Mouse (Mus musculus) heart, adult 9 months (tissue): ENCODE results near the gene Zbtb20.

Experiments
- DNase-seq, 2 experiments: peaks; one replicate each; pipeline ENCODE4 v3.0.0; 2022; ENCODE audit warnings: low spot score in 2 of 2

The Zbtb20 gene

DNA sequence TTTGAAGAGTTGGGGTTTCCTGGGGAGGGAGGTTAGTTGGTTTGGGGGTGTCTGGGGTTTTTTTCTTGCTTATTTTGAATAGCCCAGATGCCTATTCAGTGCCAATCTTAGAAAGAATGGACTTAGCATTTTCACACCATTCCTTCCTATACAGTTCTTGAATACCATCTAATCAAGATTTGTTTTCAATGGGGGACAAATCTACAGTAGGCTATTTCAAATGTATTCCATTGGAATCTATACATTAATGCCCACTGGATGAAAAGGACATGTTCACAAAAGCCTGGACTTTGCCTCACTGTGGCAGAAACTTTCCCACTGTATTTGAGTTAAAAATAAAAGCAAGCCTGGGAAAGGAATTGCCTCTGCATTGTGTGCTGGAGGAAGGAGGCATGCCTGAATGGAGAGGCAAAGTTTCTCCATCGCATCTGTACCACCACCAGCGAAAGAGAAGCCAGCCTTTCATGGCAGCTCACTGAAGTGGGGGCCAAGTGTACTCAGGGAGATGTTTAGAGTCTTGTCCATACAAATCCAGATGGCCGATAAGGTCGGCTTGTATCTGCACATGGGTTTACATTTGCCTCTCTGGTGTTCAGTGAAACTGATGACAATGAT, 728.8 kb downstream of the Zbtb20 start:
- no peak for DNase-seq

DNA sequence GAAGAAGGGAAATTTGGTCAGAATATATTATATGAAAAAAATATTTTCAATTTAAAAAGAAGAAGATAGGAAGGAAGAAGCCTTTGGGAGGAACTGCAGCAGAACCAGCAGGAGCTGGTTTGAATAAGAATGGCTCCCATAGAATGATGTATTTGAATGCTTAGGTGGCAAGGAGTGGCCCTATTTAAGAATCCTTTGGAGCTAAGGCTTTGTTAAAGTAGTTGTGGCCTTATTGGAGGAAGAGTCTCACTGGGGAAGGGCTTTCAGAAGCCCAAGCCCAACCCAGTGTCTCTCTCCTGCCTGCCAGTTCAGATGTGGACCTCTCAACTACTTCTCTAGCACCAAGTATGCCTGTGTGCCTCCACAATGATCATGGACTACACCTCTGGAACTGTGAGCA, 731.4 kb downstream of the Zbtb20 start:
- no peak for DNase-seq

DNA sequence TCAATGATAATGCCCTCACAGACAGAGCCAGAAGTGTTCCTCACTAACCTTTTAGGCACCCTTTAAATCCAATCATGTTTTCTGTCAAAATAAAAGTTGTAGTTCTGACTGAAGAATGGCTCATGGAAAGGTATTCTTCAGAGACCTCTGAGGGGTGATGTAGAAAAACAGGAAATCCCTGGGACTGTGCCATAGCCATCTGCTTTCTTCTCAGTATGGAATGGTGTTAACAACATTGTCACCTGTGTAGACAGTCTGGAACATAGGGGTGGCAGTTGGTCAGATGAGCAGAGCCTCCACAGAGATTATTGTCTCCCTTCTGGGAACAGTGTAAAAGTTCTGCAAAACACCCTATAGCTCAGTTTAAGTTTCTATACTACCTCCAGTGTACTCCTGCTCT, 732.4 kb downstream of the Zbtb20 start:
- no peak for DNase-seq

DNA sequence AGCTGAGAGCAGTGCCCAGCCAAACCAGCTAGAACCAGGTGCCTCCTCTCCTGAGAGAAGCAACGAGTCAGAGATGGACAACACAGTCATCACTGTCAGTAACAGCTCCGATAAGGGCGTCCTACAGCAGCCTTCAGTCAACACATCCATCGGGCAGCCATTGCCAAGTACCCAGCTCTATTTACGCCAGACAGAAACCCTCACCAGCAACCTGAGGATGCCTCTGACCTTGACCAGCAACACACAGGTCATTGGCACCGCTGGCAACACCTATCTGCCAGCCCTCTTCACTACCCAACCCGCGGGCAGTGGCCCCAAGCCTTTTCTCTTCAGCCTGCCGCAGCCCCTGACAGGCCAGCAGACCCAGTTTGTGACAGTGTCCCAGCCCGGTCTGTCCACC, 734.7 kb downstream of the Zbtb20 start:
- DNase-seq: peak; percentile 74 to 81

DNA sequence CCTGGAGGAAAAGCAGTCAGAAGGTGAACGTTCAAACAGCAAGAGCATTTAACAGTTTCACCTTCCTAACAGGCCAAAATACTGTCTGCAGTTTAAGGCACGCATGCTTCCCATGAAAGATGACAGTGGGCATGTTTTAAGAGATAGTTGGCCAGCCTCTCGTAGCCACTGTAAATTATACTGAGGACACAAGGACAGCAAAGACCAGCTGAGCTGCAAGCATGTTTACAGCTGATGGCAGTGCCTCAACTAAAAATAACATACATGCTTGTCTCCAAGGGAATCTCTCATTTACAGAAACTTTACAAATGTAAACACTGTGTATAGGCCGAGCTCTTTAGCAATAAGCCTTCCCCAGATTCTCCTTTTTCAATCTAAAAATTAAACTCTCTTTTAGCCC, 740.7 kb downstream of the Zbtb20 start:
- no peak for DNase-seq

DNA sequence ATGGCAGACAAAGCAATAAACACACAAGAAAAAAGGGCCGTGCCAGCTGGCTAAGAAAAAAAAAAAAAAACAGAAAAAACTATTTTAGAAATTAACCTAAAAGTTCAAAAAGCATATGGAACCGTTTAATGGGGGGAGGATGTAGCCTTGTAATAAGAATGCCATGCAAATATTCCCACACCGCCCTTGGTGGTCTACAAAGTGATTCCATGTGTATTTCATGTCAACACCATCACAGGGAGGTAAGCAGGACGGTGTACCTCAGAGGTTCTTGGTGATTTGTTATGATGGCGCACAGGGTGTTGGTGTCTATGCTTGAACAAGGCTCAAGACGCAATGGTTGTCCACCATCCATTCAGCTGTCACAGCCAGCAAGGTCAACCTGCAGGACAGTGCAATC, 741.7 kb downstream of the Zbtb20 start:
- DNase-seq: no peak

DNA sequence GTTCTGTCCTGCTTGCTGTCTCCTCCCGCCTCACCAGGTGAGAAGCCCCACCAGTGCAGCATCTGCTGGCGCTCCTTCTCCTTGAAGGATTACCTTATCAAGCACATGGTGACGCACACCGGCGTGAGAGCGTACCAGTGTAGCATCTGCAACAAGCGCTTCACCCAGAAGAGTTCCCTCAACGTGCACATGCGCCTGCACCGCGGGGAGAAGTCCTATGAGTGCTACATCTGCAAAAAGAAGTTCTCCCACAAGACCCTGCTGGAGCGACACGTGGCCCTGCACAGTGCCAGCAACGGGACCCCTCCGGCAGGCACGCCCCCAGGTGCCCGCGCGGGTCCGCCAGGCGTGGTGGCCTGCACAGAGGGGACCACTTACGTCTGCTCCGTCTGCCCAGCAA, 742.6 kb downstream of the Zbtb20 start:
- no peak for DNase-seq

DNA sequence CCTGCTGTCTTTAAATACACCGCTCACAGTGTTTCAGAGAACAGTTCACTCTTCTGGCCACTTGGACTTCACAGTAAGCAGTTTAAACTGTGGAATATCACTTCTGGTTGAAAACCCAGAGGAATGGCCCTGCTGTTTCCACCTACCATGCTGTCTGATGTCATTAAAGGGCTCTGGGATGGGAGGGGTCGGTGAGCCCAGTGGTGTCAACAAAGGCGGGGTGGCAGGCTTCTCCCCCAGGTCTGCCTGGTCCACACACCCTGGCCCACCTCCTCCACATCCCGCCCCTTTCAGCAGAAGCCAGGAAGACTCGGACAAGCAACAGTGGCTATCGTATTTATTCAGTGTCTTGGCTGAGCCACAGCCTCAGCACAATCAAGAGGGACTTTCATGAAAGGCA, 743.6 kb downstream of the Zbtb20 start:
- DNase-seq: no peak

DNA sequence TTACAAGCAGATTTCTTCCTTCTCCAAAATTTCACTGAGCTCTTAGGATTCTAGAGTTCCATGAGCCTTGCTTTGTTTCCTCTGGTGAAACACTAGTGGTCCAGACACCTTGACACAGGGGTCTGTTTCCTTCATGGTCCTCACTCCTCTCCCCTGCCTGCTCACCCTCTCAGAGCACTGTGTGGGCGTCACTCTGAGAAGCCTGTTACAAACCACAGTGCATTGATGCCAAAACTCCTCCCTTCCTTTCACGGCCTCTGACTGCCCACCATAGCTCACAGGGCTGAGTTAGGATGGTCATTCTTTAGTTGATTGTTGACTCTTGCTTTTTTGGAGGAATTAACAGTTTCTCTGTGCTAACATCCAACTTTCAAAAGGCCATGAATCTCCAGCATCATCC, 744.7 kb downstream of the Zbtb20 start:
- DNase-seq: no peak

DNA sequence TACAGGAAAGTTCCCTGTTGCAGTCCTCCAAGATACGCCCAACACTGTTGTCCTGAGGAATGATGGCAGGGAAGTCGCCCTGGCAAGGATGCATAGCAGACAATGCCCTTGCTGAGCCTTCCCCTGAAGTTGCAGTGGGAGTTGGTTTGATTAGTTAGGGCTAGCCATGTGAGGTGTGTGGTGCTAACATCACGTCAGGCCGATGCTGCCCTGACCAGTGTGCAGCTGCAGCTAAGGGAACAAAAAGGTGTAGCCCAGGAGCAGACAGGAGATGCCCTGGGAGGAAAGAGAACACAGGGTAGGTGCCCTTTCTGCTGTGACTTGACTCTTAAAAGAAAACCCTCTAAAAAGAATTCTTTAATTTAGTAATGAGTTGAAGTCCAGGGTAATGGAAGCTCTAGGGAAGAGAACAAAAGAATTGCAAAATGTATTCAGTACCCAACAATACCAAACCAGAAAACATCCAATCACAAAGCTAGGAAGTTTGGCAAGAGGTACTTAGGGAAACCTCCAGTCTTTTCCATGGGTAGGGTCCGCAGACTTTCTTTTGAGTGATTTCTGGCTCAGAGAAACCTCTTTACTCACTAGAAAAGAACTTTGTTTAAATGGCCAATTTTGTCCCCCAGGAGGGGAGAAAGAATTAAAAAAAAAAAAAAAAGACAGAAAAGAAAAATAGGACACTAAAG, 747.8 kb downstream of the Zbtb20 start:
- DNase-seq: no peak

DNA sequence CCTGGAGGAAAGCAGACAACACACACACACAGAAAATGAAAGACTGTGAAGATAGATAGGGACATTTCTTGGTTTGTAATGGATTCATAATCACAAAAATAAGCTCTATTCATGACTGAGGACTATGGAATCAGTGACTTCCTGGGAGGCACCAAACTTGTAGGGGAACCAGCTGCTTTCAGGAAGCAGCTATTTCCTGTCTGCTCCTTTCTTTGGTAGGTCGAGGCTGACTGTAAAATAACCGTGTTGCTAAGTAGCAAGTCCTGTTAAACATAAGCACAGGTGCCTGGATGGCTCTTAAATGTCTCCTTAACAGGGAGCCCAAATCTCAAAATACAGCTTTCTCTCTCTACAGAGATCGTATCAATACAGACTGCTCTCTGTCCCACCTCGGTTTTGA, 749.2 kb downstream of the Zbtb20 start:
- DNase-seq: no peak

DNA sequence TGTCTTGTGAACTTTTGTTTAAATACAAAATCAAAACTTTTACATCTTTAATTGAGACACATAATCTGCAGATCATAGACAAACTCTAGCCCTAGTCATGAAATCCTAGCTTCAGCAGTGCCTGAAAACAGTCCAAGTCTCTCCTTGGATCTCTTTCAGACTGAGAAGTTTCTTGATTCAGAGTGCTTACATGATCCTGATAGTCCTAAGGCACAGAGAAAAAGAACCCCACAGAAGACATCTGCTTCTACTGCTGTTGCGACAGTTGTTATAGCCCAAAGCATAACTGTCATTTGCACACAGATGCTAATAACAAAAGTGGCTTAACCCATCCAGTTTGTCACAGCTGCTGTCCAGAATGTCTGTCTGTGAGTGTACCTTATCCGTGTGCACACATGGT, 749.6 kb downstream of the Zbtb20 start:
- DNase-seq: peak in 1 of 2 experiments; percentile 41

DNA sequence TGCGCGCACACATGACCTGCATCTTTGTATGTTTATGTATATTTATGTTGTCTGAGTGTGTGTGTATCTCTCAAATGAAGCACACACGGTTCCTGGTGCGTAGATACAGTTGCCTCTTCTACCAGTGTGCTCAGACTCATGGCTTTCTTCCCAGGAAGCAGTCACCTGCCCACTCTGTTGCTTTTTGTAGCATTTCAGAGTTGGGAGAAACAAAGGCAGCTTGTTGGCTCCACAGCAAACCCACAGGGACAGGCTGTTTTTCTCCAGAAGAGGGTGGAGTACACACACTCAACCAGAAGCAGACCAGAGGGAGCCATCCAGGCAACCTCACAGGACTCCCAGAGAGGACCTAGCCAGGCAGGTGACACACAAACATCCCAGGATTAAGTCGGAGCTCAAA, 750.3 kb downstream of the Zbtb20 start:
- DNase-seq: no peak

DNA sequence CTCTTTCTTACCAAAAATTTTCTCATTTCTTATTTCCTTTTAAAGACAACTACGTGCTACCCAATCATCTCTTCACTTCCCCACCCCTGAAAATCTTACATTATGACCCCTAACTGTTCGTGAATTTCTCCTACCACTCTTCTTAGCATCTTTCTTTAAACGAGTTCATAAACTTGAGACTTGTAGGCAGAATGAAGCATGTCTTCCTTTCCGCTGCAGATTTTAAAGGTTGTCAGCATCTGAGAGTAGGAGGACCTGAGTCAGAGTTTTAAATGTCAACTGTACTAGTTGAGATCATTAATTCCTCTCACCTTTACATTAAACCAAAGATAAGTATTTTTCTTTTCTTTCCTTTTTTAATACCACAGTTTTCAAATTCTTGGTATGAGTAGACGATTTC, 753.0 kb downstream of the Zbtb20 start:
- no peak for DNase-seq

DNA sequence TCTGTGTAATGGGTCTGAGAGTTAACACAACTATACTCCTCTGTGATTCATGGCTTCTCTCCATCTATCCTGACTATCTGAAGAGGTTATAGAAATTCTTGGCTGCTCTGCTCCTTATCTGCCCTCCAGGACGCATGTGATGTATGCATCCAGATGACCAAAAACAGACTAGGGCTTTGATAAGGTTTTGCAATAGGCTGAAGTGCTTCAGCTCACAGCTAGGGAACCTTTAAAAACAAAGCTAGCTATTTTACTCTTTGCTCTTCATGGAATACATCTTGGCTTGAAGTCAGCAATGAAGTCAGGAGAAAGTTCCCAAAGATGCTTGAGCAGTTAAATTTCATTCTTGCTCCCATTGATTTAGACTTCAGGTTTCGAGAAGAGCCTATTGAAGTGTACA, 756.1 kb downstream of the Zbtb20 start:
- no peak for DNase-seq

DNA sequence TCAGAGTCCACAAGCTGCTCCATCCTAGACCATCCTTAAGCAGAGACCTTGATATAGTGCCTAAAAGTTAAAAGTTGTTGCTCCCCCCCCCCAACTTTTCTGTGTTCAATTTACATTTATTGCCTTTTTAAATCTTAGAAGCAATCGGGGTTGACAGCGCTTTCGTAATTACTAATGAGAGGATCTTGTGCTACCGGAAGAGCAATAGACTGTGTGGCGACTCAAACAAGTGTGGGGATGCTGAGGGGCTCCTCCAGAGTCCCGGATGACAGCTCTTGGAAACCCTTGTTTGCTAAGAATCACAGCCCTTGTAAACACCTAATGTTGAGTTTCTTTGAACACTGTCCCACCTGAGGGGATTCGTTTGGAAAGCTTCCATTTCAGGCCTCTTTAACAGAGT, 758.4 kb downstream of the Zbtb20 start:
- DNase-seq: no peak

DNA sequence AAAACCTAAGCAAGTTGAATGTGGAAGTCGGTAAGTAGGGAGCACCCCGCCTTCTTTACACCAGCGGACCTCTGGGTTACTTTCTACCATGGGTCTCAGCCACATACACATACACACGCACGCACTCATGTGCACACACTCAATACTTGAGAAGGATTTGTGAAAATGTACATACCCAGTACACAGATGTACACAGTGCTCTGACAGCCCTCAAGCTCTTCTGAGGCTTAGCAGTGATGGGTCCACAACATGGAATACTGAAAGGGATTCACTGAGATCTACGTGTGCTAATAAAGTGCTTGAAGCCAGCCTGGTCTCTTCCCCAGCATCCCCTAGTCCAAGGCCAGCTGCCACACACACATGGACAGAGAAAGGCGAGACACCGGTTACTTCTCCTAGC, 761.6 kb downstream of the Zbtb20 start:
- no peak for DNase-seq

DNA sequence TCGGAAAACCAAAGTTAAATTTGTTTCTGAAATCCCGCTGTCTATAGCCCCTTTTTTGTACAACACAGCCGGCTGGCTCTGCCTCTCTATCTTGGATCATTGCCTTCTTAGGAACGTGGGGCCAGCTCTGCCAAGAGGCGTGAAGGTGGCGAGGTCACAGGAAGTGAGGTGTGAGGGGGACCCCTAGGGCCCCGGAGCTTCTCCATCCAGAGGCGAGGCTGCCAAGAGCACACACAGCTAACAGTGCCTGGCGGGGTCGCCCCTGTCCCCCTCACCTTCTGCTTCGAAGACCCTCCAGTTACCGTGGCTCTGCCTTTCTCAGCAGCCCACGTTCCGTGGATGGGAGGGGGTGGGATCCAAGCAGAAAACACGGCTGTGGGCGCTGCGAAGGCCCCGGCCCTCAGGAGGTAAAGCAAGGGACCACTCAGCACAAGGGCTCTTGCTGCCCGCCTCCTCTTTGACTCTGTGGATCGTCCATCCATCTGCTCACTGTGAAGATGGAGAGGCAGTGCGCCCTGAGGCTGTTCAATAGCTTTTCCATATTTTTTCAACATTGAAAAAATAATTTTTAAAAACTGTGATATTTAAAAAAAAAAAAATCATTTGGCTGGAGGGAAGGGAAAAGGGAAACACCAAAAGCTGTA, 762.8 kb downstream of the Zbtb20 start:
- DNase-seq: no peak

DNA sequence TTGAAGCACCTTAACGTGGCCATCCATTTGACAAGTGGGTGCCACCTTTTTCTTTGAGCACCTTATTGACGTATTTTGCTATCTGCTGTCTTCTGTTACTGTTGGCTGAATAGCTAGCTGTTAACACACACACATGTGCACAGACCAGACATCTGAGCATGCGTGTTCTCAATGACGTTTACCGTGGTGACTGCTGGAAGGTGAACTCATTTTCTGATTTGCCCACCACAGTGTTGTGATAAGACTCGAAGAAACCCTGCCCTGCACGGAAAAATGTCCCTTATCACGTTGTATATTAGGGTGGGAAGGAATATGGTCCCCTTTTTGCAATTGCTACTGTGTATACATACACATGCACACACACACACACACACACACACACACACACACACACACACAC, 765.5 kb downstream of the Zbtb20 start:
- DNase-seq: no peak

DNA sequence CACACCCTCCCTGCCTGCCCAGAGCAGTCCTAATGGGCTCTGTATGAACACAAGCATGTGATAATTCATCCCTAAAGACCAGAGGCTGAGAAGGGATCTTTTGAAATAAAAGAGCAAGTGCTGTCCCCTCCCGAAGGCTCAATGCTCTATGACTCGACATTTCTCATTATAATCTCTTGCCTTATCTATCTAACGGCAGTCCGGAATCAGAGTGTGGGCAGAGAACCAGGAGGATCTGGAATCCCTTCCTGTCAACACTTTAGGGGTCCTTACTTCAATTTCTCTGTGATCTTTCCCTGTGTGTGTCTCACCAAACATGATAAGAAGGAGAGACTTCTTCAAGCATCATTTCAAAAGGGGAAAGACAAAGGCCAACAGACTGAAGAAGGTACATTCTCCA, 770.2 kb downstream of the Zbtb20 start:
- no peak for DNase-seq

DNA sequence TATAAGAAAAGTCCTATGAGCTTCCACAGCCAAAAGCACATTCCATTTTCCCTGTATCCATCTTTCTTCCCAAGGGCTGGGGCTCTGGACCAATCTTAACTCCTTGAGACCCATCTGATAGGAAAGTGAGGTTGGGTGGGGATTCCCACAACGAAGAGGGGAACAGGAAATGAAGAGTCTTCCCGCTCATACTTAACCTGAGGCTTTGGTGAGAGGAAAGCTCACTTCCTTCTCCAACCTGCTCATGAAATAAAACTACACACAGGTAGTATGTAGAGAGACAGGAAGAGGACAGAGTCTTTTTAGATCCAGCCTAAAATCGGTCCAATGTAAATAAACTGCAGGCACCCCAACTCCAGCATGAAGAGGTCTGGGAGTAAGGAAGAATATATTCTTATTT, 771.3 kb downstream of the Zbtb20 start:
- no peak for DNase-seq

DNA sequence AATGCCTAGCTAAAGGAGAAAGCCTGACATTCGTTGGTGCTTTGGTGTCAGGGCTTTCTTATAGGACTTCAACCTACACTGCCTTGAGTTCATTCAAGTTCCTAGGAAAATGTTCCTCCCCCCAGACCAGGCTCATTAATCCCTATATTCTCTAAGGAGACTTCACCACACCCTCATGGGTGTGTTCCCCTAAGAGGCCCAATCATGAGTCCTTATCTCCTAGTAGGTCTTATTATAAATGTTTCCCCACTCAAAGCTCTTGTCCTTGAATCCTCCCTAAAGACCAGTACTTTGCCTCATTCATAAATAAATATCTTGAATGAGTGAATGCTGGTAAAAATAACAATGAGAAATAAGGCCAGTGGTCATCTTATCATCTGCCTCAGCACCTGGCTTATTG, 772.0 kb downstream of the Zbtb20 start:
- DNase-seq: no peak

DNA sequence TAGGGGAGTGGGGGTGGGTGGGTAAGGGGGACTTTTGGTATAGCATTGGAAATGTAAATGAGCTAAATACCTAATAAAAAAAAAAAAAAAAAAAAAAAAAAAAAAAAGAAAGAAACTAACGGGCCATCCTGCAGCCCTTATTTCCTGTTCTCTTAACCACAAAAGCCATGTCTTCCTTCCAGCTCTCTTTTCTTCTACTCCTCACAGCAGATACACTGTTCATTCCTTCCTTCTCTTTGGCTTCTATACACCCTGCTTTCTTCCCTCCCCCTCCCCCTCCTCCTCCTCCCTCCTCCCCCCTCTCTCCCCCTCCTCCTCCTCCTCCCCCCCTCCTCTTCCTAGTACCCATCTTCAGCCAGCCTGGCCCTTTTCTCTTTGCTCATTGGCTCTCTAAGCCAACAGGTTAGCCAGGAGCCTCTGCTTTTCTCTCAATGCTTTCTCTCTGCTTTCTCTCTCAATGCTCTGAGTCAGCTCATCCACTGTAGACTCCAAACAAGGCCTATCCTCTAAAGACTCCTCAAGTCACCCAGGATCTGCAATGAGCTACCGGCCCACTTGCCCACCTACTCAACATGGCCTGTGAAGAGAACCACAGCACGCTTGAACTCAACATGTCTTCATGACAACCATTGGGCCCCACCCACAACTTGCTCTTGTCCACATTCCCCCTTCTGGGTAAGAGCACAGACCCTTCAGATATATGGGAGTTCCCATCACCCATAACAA, 774.8 kb downstream of the Zbtb20 start:
- DNase-seq: no peak
